Mouse (Mus musculus): ENCODE data around the gene Arxes1. TPM values are rescaled to one million over a fixed set of nuclear protein-coding genes. Genes with fewer than 3 reads are reported as not detected.
"Not testable (repeated sequence)": the region's sequence is repeated elsewhere in the genome, so short reads cannot be mapped to it uniquely, and the experiment has no call there.

Arxes1 gene
- total RNA-seq (2014; fragmentation: Nextera tagmentation) (not detected in 2 replicates), total RNA-seq (2017) (not detected in 2 replicates)

- peak; percentile 63 for ATAC-seq (replicated peaks; ENCODE audit: low FRiP score, low TSS enrichment, poor library complexity, severe bottlenecking)
Observed at GRCm38 (mm10) chrX:136032799-136033763, at the start of gene Arxes1. Arxes1 (plus strand) TSS chrX:136033367.

GRCm38 (mm10) chrX:135984539-135985260, 48.5 kb upstream of the Arxes1 start:
- ATAC-seq (replicated peaks; ENCODE audit: low FRiP score, low TSS enrichment, poor library complexity, severe bottlenecking), result no peak

GRCm38 (mm10) chrX:135986267-135986666, 46.9 kb upstream of the Arxes1 start:
- no peak for ATAC-seq (replicated peaks; ENCODE audit: low FRiP score, low TSS enrichment, poor library complexity, severe bottlenecking)

- no peak for ATAC-seq (replicated peaks; ENCODE audit: low FRiP score, low TSS enrichment, poor library complexity, severe bottlenecking)
Observed at GRCm38 (mm10) chrX:135990661-135991060, 42.5 kb upstream of the Arxes1 start.

GRCm38 (mm10) chrX:135993192-135993594, 40.0 kb upstream of the Arxes1 start:
- ATAC-seq (replicated peaks; ENCODE audit: low FRiP score, low TSS enrichment, poor library complexity, severe bottlenecking), result peak; percentile 22; the same call in 1 of the 2 replicates

GRCm38 (mm10) chrX:135993664-135994119, 39.5 kb upstream of the Arxes1 start, which contains the start of gene Arxes2:
Arxes2 (plus strand) TSS chrX:135993824.
- peak; percentile 67 for ATAC-seq (replicated peaks; ENCODE audit: low FRiP score, low TSS enrichment, poor library complexity, severe bottlenecking)

- ATAC-seq (replicated peaks; ENCODE audit: low FRiP score, low TSS enrichment, poor library complexity, severe bottlenecking), result no peak
Observed at GRCm38 (mm10) chrX:136007199-136007843, 25.8 kb upstream of the Arxes1 start.

- no peak for ATAC-seq (replicated peaks; ENCODE audit: low FRiP score, low TSS enrichment, poor library complexity, severe bottlenecking)
Observed at GRCm38 (mm10) chrX:136014392-136014791, 18.8 kb upstream of the Arxes1 start.

- ATAC-seq (replicated peaks; ENCODE audit: low FRiP score, low TSS enrichment, poor library complexity, severe bottlenecking), result no peak
Observed at GRCm38 (mm10) chrX:136030331-136030730, 2.8 kb upstream of the Arxes1 start.

- ATAC-seq (replicated peaks; ENCODE audit: low FRiP score, low TSS enrichment, poor library complexity, severe bottlenecking), result no peak
Observed at GRCm38 (mm10) chrX:136043726-136044125, 10.6 kb downstream of the Arxes1 start.

- ATAC-seq (replicated peaks; ENCODE audit: low FRiP score, low TSS enrichment, poor library complexity, severe bottlenecking), result peak; percentile 67
Observed at GRCm38 (mm10) chrX:136047528-136047927, 14.4 kb downstream of the Arxes1 start.

- ATAC-seq (replicated peaks; ENCODE audit: low FRiP score, low TSS enrichment, poor library complexity, severe bottlenecking), result no peak
Observed at GRCm38 (mm10) chrX:136051219-136051618, 18.1 kb downstream of the Arxes1 start.

- no peak for ATAC-seq (replicated peaks; ENCODE audit: low FRiP score, low TSS enrichment, poor library complexity, severe bottlenecking)
Observed at GRCm38 (mm10) chrX:136060698-136061097, 27.5 kb downstream of the Arxes1 start.

GRCm38 (mm10) chrX:136067201-136067991, 34.2 kb downstream of the Arxes1 start:
- ATAC-seq (replicated peaks; ENCODE audit: low FRiP score, low TSS enrichment, poor library complexity, severe bottlenecking), result not testable (repeated sequence)

GRCm38 (mm10) chrX:136068020-136068419, 34.9 kb downstream of the Arxes1 start, which contains the start of gene Bex2:
Bex2 (minus strand) TSS chrX:136068236.
- ATAC-seq (replicated peaks; ENCODE audit: low FRiP score, low TSS enrichment, poor library complexity, severe bottlenecking), result peak; percentile 99

Data from megakaryocyte-erythroid progenitor cell, adult 5-6 weeks (primary cell).